Mouse (Mus musculus) T-cell, adult 2 months (primary cell): ENCODE results near the gene Ctdspl2.
"Not testable (repeated sequence)": the region's sequence is repeated elsewhere in the genome, so short reads cannot be mapped to it uniquely, and the experiment has no call there.

ENCODE experiments used
- DNase-seq: peaks from one replicate; pipeline ENCODE4 v3.0.0; 2022; ENCODE audit warnings: low spot score

Gene Ctdspl2

DNA sequence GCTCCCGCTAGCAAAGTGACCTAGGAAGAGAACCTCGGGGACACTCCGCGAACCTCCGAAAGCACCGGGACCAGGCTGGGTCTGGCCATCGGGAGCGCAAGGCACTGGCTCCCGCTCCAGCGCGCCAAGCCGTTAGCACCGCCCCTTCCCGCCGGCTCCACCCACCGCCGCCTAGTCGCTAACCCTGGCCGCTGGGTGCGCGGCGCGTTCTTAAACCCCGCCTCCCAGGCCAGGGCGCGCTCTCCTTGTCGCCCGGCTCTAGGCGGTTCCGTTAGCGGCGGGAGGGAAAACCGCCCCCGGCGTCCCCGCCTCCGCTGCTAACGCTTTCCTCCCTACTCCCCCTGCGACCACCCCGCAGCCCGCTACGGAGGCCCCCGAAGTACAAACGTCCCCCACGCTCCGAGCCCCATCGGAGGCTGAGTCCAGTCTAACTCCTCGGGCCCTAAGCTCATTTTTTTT, at the start of gene Ctdspl2, which contains the start of gene Mageb3:
Gene Ctdspl2, plus strand, starts transcription at position 237 of the 459 bp plus-strand sequence.
Gene Mageb3, minus strand, starts transcription at position 328 of the 459 bp plus-strand sequence.
- peak; percentile 94 for DNase-seq

- no peak for DNase-seq
These were observed 45.8 kb upstream of the Ctdspl2 start for GRCm38 (mm10) chr2:121909975-121910374.

DNA sequence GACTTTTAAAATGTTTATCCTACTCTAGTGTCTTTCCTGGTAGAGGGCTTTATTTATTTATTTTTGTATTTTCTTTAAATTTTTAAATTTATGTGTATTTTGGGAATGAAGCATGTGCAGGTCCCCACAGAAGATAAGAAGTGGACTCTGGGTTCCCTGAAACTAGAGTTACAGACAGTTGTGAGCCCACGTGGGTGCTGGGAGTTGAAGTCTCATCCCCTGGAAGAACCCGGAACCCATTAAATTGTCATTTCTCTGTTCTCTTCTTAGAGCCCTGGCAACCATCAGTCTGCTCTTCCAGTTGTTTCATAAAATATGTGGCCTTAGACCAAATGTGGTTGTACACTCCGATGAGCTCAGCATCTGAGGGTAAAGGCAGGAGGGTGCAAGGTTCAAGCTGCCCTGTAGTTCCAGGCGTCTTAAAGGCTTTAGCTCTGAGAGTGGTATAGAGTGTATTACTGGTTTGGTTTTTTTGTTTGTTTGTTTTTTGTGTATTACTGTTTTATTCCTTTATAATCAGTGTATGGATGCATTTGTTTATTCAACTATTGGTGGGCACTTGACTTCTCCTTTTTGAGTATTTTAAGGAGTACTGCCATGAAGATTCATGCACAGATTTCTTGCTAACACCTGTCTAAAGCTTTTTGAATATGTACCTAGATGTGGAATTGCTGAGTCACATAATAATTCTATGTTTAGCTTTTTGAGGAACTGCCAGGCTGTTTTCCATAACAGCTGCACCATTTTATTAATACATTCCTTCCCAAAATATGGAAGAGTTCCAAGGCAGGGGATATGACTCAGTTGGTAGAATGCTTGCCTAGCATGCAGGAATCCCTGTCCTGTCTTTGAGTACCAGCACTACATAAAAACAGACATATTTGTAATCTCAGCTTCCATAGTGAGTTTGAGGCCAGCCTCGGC, 39.5 kb upstream of the Ctdspl2 start:
- no peak for DNase-seq

- not testable (repeated sequence) for DNase-seq
These were observed 18.2 kb upstream of the Ctdspl2 start for GRCm38 (mm10) chr2:121937624-121938023.

DNA sequence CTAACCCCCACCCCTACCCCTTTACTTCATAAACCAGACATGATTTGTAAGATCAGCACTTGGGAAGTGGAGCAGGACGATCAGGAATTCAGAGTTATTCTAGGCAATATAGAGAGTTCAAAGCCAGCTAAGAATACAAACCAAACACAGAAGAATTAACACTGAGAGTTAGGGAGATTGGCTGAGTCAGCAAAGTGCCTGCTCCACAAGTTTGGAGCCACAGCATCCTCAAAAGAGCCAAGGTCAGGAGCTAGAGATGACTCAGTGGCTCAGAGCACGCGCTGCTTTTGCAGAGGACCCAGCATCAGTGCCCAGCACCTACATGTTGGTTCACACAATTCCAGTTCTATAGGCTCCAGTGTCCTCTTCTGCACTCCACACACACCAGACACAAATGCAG, 12.4 kb upstream of the Ctdspl2 start:
- no peak for DNase-seq

DNA sequence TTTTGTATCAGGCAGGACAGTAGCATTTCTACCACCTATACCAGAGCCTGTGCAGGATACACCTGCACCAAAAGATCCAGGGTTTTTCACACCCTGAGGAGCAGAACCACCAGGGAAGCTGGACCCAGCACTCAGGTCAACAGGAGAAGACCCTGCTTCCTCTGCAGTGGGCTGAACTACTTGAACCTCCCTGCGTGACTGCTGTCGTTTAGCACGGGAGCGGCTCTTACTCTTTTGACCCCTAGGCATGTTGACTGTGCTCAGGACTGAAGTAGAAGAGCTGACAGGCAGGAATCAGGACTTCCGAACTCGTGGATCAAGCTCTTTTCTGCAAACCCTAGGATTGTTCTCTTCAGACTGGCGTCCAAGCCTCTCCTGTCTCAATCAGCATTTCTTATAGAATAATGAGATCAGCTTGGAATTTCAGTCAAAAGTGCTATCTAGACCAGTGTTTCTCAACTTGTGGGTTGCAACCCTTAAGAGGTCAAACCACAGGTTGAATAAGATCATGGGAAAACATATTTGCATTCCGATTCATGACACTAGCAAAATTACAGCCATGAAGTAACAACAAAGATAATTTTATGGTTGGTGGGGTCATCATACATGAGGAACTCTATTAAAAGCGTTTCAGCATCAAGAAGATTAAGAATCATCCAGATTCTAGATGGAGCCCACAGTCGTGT, 687 bp upstream of the Ctdspl2 start:
- DNase-seq, result no peak

DNA sequence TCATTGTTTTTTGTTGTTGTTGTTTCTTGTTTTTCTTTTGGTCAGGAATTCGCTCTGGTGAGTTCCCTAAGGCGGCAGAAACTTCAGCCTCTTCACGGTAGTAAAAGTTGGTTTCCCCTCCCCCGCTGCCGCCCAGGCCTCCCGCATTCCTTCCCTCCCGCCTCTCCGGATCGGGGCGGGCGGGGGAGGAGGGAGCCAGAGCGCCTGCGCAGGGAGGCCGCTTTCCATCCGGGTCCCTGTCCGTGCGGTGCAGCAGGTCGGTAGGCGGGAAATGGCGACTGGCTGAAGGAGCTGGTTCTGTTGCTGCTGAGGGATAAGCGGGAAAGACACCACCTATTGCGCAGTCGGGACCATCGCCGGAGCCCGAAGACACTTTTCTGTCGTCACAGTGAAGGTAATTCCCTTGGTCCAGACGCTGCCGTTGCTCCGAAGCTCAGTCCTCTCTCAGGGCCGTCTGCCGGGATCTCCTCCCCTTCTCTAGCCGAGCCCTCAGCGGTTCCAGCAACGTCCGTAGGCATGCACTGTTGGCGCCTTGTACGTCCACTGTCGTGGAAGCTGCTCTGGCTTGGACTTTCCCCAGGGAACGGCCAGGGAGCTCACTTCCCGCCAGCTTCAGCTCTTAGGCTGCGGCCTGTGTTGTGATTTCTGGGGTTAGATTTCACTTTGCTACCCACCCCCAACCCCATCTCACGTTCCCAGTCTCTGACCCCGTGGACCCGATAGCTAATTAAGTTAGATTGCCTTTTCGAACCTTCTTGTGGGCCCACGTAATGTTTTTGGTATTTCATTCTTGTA, 620 bp downstream of the Ctdspl2 start:
- DNase-seq, result peak; percentile 94

DNA sequence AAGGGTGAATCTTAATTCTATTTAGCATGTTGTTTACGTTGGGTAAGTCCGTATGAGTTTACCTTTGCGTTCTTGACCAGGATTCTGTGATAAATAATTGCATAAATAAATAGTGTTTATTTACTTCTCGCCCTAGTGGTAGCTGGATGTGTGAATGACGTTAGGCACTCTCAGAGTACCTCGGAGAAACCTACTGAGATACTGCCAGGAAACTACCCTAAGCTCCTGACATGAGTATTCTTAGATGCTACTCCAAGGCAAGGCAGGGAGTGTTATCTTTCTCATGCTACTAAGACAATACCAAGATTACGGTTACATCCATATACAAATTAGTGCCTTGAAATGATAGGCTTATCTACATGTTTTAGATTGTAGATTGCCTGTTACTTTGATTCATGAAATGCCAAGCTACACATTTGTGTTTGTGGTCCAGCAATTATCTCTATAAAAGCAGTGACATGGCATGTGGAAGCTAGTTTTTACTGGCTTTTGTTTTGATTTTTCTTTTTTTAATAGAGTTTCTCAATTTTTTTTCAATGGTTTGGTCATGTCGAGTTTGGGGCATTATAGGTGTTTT, 1.5 kb downstream of the Ctdspl2 start:
- DNase-seq, result no peak

- DNase-seq, result no peak
These were observed 39.9 kb downstream of the Ctdspl2 start for GRCm38 (mm10) chr2:121995738-121996137.

- no peak for DNase-seq
These were observed 53.0 kb downstream of the Ctdspl2 start for GRCm38 (mm10) chr2:122008832-122009231.

DNA sequence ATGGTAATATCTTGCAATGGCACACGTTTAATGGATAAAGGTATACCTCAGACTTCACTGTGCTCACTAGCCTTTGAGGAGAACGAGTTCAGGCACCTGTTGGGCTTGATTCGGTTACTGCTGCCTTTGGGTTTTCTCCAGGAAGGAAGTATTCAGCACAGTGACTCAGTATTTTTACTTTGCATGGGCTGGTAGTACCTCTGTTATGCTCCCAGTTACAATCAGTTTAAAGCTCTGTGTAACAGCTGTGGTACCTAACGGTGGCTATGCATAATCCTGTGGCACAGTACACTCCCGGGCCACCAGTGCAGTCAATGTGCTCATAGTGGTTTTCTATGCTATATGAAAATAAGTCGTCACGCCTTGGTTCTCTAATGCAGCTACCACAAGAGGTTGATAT, 55.6 kb downstream of the Ctdspl2 start:
- DNase-seq, result no peak

DNA sequence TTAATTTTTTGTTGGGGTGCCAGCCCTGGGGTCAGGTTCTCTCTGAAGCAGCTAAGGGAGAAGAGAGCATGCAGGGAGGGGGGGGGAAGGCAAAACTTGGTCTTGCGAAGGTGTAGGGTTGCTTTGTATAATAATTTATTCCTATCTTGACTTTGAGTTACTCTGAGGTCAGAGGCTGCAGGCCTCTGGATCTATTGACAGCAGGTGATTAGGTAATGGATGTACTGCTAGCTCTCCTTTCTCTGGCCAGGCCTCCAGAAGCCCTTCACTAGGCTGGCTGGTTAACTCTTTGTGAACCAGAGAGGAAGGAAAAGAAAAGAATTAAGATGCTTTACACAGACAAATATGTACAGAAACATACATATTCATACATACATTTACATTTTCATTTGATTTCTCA, 62.9 kb downstream of the Ctdspl2 start:
- no peak for DNase-seq

GRCm38 (mm10) chr2:122022284-122022683, 66.5 kb downstream of the Ctdspl2 start:
- DNase-seq, result peak; percentile 26

- not testable (repeated sequence) for DNase-seq
These were observed 71.3 kb downstream of the Ctdspl2 start for GRCm38 (mm10) chr2:122027091-122027490.

DNA sequence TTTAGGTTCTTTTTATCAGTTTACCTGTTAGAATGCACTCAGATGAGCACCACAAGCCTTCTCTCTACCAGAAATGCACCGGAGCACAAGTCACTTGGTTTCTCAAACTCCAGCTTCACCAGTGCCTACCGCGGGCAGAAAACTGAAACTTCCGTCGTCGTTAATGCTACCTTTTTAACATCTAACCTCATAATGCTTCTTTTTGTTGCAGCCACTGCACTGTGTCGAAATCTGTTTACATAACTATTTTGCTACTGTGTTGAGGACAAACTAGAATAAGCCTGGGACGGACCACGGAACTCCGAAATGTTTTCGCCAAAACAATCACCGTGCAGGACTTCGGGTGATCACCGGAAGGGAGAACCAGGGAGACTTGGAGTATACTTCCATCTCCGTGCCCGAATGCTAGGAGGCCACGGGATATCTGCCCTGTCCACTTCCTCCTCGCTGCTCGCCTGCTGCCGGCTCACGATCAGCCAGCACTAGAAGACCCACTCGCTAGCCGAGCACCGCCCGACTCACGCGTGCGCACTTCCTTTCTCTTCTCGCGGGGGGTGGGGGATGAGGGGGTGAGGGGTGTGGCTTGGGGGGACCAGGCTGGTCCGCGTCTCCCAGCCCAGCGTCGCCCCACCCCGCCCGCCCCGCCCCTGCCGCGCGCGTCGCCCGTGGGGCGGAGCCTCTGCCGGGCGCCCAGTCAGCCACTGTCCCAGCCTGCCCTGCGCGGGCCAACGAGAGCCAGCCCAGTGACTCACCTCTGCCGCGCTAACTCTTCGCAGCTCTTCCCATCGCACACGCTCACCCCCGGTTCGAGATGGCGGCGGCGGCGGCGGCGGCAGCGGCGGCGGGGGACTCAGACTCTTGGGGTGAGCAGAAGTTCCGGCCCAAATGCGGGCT, 72.3 kb downstream of the Ctdspl2 start, which contains the start of gene Eif3j1:
Gene Eif3j1, plus strand, starts transcription at position 685 of the 894 bp plus-strand sequence.
- peak; percentile 93 for DNase-seq

GRCm38 (mm10) chr2:122028756-122029700, 73.2 kb downstream of the Ctdspl2 start:
- peak; percentile 22 for DNase-seq

- no peak for DNase-seq
These were observed 76.2 kb downstream of the Ctdspl2 start for GRCm38 (mm10) chr2:122031970-122032369.

DNA sequence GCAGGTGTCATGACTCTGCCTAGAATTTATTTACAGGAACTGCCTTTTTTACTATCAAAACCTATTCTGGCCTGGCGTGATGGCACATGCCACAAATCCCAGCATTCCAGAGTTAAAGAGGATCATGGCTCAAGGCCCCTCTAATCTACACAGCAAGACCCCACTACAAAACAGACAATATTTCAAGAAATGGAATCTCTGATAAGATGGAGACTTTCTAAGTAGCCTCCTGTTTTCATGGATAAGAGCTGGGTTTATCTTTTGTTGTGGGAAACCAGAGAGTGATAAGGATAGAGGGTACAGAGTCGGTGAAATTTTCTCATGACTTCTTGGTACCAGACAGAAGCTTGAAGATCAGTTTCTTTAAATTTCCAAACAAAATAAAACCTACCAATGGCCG, 80.3 kb downstream of the Ctdspl2 start:
- no peak for DNase-seq

DNA sequence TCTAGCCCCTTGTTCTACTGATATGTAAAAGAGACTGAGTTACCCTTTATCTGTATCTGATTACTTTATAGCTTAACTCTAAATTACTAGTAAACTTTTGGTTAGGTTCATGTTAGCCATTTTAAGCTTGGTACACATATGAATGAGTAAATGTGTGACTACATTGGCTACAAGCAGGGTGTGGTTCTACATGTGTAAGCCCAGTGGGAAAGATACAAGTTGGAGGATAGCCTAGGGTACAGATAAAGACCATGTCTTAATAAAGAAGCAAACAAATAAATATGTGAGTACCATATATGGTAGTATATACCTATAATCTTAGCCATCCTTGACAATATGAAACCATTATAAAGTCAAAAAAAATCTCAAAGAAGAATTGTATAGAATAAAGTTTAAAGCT, 88.1 kb downstream of the Ctdspl2 start:
- DNase-seq, result no peak
